Mouse (Mus musculus) lung, adult 2 months (tissue): ENCODE measurements around the gene Vdac1. TPM values are rescaled to one million over a fixed set of nuclear protein-coding genes. Genes with fewer than 3 reads are reported as not detected.

Source experiments
- DNase-seq: peaks from one replicate; pipeline ENCODE4 v3.0.0; 2022
- H3K4me1 ChIP-seq: fragments of 200-500 bp; 2 replicates; pipeline ENCODE4 v1.6.1; 2011; ENCODE audit warnings: low read length; ENCODE audit not compliant: control insufficient read depth, insufficient read depth
- H3K4me3 ChIP-seq: fragments of 200-500 bp; replicated peaks from 2 replicates; pipeline ENCODE3; 2011; ENCODE audit warnings: low read depth, mild to moderate bottlenecking, control low read depth, low read length; ENCODE audit errors: extremely low read depth
- CTCF ChIP-seq: fragments of 200-500 bp; IDR thresholded peaks from 2 replicates; pipeline ENCODE4 v1.5.1; 2011; ENCODE audit warnings: mild to moderate bottlenecking, low read length, control low read depth; ENCODE audit not compliant: insufficient read depth
- POLR2A ChIP-seq: fragments of 200-500 bp; IDR thresholded peaks from 2 replicates; pipeline ENCODE4 v1.6.1; 2011; ENCODE audit warnings: low read depth, mild to moderate bottlenecking, control low read depth, low read length, borderline replicate concordance; ENCODE audit errors: extremely low read depth
- WGBS: fragments of 180-500 bp; shearing (Covaris S2); methylation state at CpG from one replicate; pipeline ENCODE4 v1.1.7; 2018; 5-methylcytosine and 5-hydroxymethylcytosine counted together
- polyA plus RNA-seq: library from polyadenylated mRNA; depleted of rRNA; stranded (reverse); fragments of >200 nt; gene quantifications from 2 replicates; pipeline ENCODE4 v1.2.3, GENCODE M21; 2012; rRNA removed

The Vdac1 gene
- 34.1 and 65.1 TPM in 2 replicates for polyA plus RNA-seq

GRCm38 (mm10) chr11:52360471-52361277 lies at the start of gene Vdac1:
Gene Vdac1 (plus strand): TSS chr11:52360860.
- TF ChIP-seq POLR2A (peak; percentile 79), CTCF (no peak)
- Histone ChIP-seq H3K4me1 (peaks cover 18% of the 10 kb centered on the region; the same call in 1 of the 2 replicates), H3K4me3 (peak within 1 kb of the TSS; percentile 99)
- DNase-seq, result peak; percentile 90
- WGBS, result under 1% methylated on average over 84 of the region's 84 CpGs

GRCm38 (mm10) chr11:52314102-52314793 lies 46.4 kb upstream of the Vdac1 start:
- Histone ChIP-seq H3K4me1 (peaks cover 4% of the 10 kb centered on the region), H3K4me3 (no peak overlapping the region)
- WGBS, result 32% methylated on average over 26 of the region's 26 CpGs
- TF ChIP-seq POLR2A (no peak), CTCF (peak; percentile 21; the same call in 1 of the 2 replicates)
- no peak for DNase-seq

GRCm38 (mm10) chr11:52318445-52318844 lies 42.2 kb upstream of the Vdac1 start:
- DNase-seq, result peak; percentile 16
- Histone ChIP-seq H3K4me1 (peaks cover 6% of the 10 kb centered on the region), H3K4me3 (no peak overlapping the region)
- TF ChIP-seq CTCF (no peak), POLR2A (no peak)
- whole genome bisulfite sequencing, result 28% methylated on average over 13 of the region's 13 CpGs

GRCm38 (mm10) chr11:52319664-52320063 lies 41.0 kb upstream of the Vdac1 start:
- 58% methylated on average over 4 of the region's 4 CpGs for WGBS
- TF ChIP-seq CTCF, result no peak
- no peak for TF ChIP-seq POLR2A
- Histone ChIP-seq H3K4me3 (no peak overlapping the region), H3K4me1 (peaks cover 6% of the 10 kb centered on the region)
- no peak for DNase-seq

GRCm38 (mm10) chr11:52320529-52320928 lies 40.1 kb upstream of the Vdac1 start:
- peaks cover 6% of the 10 kb centered on the region for H3K4me1 ChIP-seq
- DNase-seq, result no peak
- H3K4me3 ChIP-seq, result no peak overlapping the region
- WGBS, result 90% methylated on average over 4 of the region's 4 CpGs
- TF ChIP-seq CTCF, result no peak
- TF ChIP-seq POLR2A, result no peak

- DNase-seq, result no peak
- TF ChIP-seq CTCF (no peak), POLR2A (no peak)
- 46% methylated on average over 3 of the region's 3 CpGs for WGBS
- Histone ChIP-seq H3K4me1 (peaks cover 6% of the 10 kb centered on the region), H3K4me3 (no peak overlapping the region)
These were observed 39.1 kb upstream of the Vdac1 start for GRCm38 (mm10) chr11:52321540-52321939.

- TF ChIP-seq CTCF (no peak), POLR2A (no peak)
- WGBS, result 72% methylated on average over 23 of the region's 23 CpGs
- no peak for DNase-seq
- H3K4me3 ChIP-seq, result no peak overlapping the region
- peaks cover 2% of the 10 kb centered on the region; the same call in 1 of the 2 replicates for H3K4me1 ChIP-seq
These were observed 36.0 kb upstream of the Vdac1 start for GRCm38 (mm10) chr11:52324442-52325367.

GRCm38 (mm10) chr11:52327313-52327712 lies 33.3 kb upstream of the Vdac1 start:
- Histone ChIP-seq H3K4me1 (no peaks in the 10 kb centered on the region), H3K4me3 (no peak overlapping the region)
- DNase-seq, result no peak
- 55% methylated on average over 3 of the region's 3 CpGs for WGBS
- TF ChIP-seq POLR2A (no peak), CTCF (no peak)
